Mouse (Mus musculus) kidney, adult 9 months (tissue): ENCODE measurements around the gene Sox30.
"Not testable (repeated sequence)": the region's sequence is repeated elsewhere in the genome, so short reads cannot be mapped to it uniquely, and the experiment has no call there.

Source experiments
- DNase-seq: peaks from one replicate; pipeline ENCODE4 v3.0.0; 2022

The Sox30 gene

GRCm38 (mm10) chr11:46021850-46022249, 41.7 kb downstream of the Sox30 start:
- DNase-seq, result no peak

GRCm38 (mm10) chr11:46022983-46023382, 42.9 kb downstream of the Sox30 start:
- no peak for DNase-seq

GRCm38 (mm10) chr11:46025962-46026392, 45.9 kb downstream of the Sox30 start:
- DNase-seq, result no peak

GRCm38 (mm10) chr11:46027952-46028814, 48.1 kb downstream of the Sox30 start:
- DNase-seq, result no peak

GRCm38 (mm10) chr11:46029485-46029884, 49.4 kb downstream of the Sox30 start:
- DNase-seq, result no peak

GRCm38 (mm10) chr11:46030026-46030425, 49.9 kb downstream of the Sox30 start:
- DNase-seq, result no peak

GRCm38 (mm10) chr11:46031470-46031869, 51.4 kb downstream of the Sox30 start:
- no peak for DNase-seq

GRCm38 (mm10) chr11:46032956-46033355, 52.8 kb downstream of the Sox30 start:
- no peak for DNase-seq

- DNase-seq, result no peak
Measured at GRCm38 (mm10) chr11:46036374-46036773, 56.3 kb downstream of the Sox30 start.

- no peak for DNase-seq
Measured at GRCm38 (mm10) chr11:46038901-46039300, 58.8 kb downstream of the Sox30 start.

GRCm38 (mm10) chr11:46039335-46039734, 59.2 kb downstream of the Sox30 start:
- DNase-seq, result peak; percentile 38

GRCm38 (mm10) chr11:46040841-46041556, 60.9 kb downstream of the Sox30 start:
- no peak for DNase-seq

GRCm38 (mm10) chr11:46041607-46042267, 61.6 kb downstream of the Sox30 start:
- no peak for DNase-seq

GRCm38 (mm10) chr11:46044781-46045180, 64.7 kb downstream of the Sox30 start:
- no peak for DNase-seq

GRCm38 (mm10) chr11:46047264-46047663, 67.2 kb downstream of the Sox30 start:
- no peak for DNase-seq

GRCm38 (mm10) chr11:46052105-46052659, 72.1 kb downstream of the Sox30 start, which contains the start of gene Gm12166:
TSS of gene Gm12166 (minus strand) at chr11:46052321.
- DNase-seq, result peak; percentile 49

- not testable (repeated sequence) for DNase-seq
Measured at GRCm38 (mm10) chr11:46053457-46053856, 73.3 kb downstream of the Sox30 start.

GRCm38 (mm10) chr11:46054311-46054710, 74.2 kb downstream of the Sox30 start:
- no peak for DNase-seq

GRCm38 (mm10) chr11:46054911-46055895, 75.1 kb downstream of the Sox30 start:
- no peak for DNase-seq

GRCm38 (mm10) chr11:46055896-46056769, 76.0 kb downstream of the Sox30 start, which contains the start of gene Adam19:
TSS of gene Adam19 (plus strand) at chr11:46055992.
- DNase-seq, result peak; percentile 39
